Mouse (Mus musculus) kidney, embryonic 14.5 days (tissue): ENCODE results near the gene Pou2f3. TPM values are rescaled to one million over a fixed set of nuclear protein-coding genes. Genes with fewer than 3 reads are reported as not detected.

Experiments used
- ATAC-seq: fragments of 200-750 bp; cut with Nextera tagmentation; 2 replicates; pipeline ENCODE4 v1.8.0; 2017; ENCODE audit warnings: moderate number of reproducible peaks, mild to moderate bottlenecking, moderate TSS enrichment, moderate library complexity; ENCODE audit not compliant: low FRiP score, low TSS enrichment
- H3K27ac ChIP-seq: fragments of 300-500 bp; sonication (generic); 2 replicates; pipeline ENCODE4 v1.5.1; 2014; ENCODE audit warnings: low read depth, mild to moderate bottlenecking, low read length, moderate library complexity, mixed read lengths
- H3K27me3 ChIP-seq: fragments of 300-500 bp; sonication (generic); 2 replicates; pipeline ENCODE4 v1.6.1; 2014; ENCODE audit warnings: mild to moderate bottlenecking, low read length; ENCODE audit not compliant: control insufficient read depth, insufficient read depth
- H3K36me3 ChIP-seq: fragments of 300-500 bp; sonication (generic); 2 replicates; pipeline ENCODE4 v1.6.1; 2014; ENCODE audit warnings: low read length, mixed read lengths; ENCODE audit not compliant: control insufficient read depth, insufficient read depth
- H3K4me1 ChIP-seq: fragments of 300-500 bp; sonication (generic); 2 replicates; pipeline ENCODE4 v1.6.1; 2014; ENCODE audit warnings: low read length, mixed read lengths; ENCODE audit not compliant: control insufficient read depth, insufficient read depth
- H3K4me2 ChIP-seq: fragments of 300-500 bp; sonication (generic); replicated peaks from 2 replicates; pipeline ENCODE4 v1.6.1; 2014; ENCODE audit warnings: low read depth, mild to moderate bottlenecking, low read length
- H3K4me3 ChIP-seq: fragments of 300-500 bp; sonication (generic); 2 replicates; pipeline ENCODE4 v1.5.1; 2014; ENCODE audit warnings: mild to moderate bottlenecking, low read length
- H3K9ac ChIP-seq: fragments of 300-500 bp; sonication (generic); 2 replicates; pipeline ENCODE4 v1.6.1; 2014; ENCODE audit warnings: low read depth, mild to moderate bottlenecking, low read length, moderate library complexity
- H3K9me3 ChIP-seq: fragments of 300-500 bp; sonication (generic); 2 replicates; pipeline ENCODE4 v1.6.1; 2016; ENCODE audit warnings: low read length; ENCODE audit not compliant: control insufficient read depth
- WGBS: fragments of 180-500 bp; shearing (Covaris S2); extraction: QIAGEN DNeasy Blood & Tissue Kit; methylation state at CpG from one replicate; pipeline ENCODE4 v1.1.7; 2014; 5-methylcytosine and 5-hydroxymethylcytosine counted together
- polyA plus RNA-seq: library from polyadenylated mRNA; unstranded; fragments of >200 nt; fragmentation: Nextera tagmentation; extraction: Ambion mirVana; gene quantifications from 2 replicates; pipeline ENCODE4 v1.2.1, GENCODE M21; 2014

Gene Pou2f3
- polyA plus RNA-seq, 1 experiment from 2014 or later, result 0.11 TPM

DNA sequence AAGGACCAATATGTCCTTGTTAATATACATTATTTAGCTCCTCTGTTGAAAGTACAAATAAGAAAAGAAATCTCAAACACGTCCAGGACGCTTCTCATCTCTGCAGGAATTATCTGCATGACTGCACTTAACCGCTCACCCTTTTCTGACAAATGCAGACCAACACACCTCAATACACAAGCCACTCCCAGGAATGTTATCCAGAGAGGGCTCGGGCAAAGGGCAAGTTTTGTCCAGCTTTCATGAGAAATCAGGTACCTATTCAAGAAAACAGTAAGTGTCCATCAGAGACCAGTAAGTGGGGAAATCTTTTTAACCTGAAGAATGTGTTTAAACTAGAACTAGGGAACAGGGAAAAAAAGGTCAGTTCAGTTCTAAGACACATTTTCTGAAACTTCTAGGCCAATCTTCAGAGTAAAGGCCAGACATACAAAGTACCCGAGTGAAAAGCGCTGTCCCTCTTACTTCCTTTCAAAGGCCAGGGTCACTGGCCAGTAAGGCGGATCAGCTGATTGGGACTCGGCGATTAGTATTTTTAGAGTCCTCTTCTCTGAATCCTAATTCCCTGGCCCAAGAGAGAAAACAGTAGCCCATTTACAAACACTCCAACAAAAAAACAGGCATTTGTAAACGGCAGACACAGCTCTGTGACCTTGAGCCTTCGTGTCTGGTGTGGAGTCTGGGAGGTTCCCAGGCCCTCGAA is 94.6 kb downstream of the Pou2f3 start:
- peak overlapping the region; percentile 59 for H3K9ac ChIP-seq
- peaks cover 6% of the 10 kb centered on the region; the same call in 1 of the 2 replicates for H3K4me1 ChIP-seq
- H3K27me3 ChIP-seq, result no peaks in the 10 kb centered on the region
- H3K27ac ChIP-seq, result no peak overlapping the region
- H3K9me3 ChIP-seq, result no peaks in the 10 kb centered on the region
- WGBS, result 20% methylated on average over 12 of the region's 12 CpGs
- H3K36me3 ChIP-seq, result peaks cover 11% of the 10 kb centered on the region; the same call in 1 of the 2 replicates
- peak overlapping the region; percentile 66 for H3K4me3 ChIP-seq
- H3K4me2 ChIP-seq, result peak overlapping the region; percentile 58
- ATAC-seq, result no peak

DNA sequence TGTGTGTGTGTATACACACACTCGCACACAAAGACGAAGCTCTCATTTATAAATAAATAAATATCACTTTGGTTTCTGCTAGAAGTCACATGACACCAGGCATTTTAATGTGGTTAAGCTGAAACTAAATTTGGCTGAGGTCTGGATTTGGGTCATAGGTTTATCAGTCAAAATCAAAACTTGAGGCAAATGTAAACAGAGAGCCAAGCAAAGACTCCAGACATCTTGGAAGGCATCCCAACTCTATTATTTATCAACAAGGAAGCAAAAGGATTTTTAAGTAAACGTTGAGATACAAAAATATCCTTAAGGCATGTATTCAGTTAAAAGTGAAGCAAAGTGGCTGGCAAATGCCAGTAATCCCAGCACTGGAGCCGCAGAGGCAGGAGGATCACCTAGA is 95.3 kb downstream of the Pou2f3 start:
- no peaks in the 10 kb centered on the region for H3K9me3 ChIP-seq
- WGBS, result 77% methylated on average over 4 of the region's 4 CpGs
- peaks cover 6% of the 10 kb centered on the region; the same call in 1 of the 2 replicates for H3K4me1 ChIP-seq
- H3K27ac ChIP-seq, result no peak overlapping the region
- no peak overlapping the region for H3K4me2 ChIP-seq
- ATAC-seq, result no peak
- H3K27me3 ChIP-seq, result no peaks in the 10 kb centered on the region
- H3K9ac ChIP-seq, result no peak overlapping the region
- H3K4me3 ChIP-seq, result no peak overlapping the region
- peaks cover 14% of the 10 kb centered on the region; the same call in 1 of the 2 replicates for H3K36me3 ChIP-seq

DNA sequence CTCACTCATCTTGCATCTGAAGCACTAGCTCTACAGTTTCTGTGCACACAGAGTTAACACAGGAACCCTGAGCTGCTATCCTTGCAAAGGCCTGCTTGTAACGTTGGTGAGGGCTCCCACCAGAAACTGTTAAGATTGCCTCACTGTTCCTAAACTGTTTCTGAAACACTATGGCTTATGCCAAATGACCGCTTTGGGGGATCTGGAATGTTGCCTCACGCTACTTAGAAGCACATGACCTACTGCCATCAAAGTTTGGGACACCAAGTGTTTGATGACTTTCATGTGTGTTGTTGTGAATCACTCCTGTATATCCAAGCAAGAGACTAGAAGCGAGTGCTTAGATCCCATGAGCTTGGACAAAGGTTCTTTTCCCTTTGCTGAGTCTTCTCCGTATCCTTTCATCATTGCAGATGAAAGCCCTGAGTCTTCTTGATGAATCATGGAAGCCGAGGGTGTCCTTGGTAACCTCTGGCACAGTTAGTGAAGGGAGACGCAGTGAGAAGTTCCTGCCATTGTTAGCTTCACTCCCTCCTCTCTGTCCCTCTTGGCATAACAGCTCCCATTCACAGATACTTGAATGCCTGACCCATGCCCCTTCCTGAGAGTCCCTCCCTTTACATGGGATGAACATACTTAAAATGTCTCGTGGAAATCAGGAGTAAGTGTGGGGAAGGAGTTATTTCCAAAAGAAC is 99.7 kb downstream of the Pou2f3 start:
- H3K9ac ChIP-seq, result no peak overlapping the region
- H3K27me3 ChIP-seq, result no peaks in the 10 kb centered on the region
- H3K9me3 ChIP-seq, result no peaks in the 10 kb centered on the region
- no peak for ATAC-seq
- H3K27ac ChIP-seq, result no peak overlapping the region
- 87% methylated on average over 8 of the region's 8 CpGs for WGBS
- no peak overlapping the region for H3K4me2 ChIP-seq
- H3K36me3 ChIP-seq, result peaks cover 14% of the 10 kb centered on the region; the same call in 1 of the 2 replicates
- peaks cover 8% of the 10 kb centered on the region; the same call in 1 of the 2 replicates for H3K4me1 ChIP-seq
- no peak overlapping the region for H3K4me3 ChIP-seq

DNA sequence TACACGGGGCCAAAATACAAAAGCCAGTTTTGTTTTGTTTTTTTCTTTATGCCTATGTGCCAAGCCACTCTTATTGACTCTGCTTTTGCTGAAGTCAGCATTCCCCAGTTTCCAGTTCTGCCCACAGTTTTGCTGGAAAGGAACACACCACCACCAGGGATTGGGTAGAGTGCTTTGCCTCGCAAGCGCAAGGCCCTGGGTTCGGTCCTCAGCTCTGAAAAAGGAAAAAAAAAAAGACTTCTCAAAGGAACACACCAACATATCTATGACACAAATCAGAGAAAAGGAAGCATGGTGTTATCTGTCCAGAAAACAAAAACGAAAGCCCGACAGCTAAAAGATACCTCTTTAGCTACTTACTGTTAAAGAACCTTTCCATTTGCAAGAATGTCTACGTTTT is 101.0 kb downstream of the Pou2f3 start:
- H3K9ac ChIP-seq, result no peak overlapping the region
- no peak overlapping the region for H3K4me3 ChIP-seq
- H3K9me3 ChIP-seq, result no peaks in the 10 kb centered on the region
- no peak for ATAC-seq
- H3K4me2 ChIP-seq, result no peak overlapping the region
- no peak overlapping the region for H3K27ac ChIP-seq
- peaks cover 6% of the 10 kb centered on the region; the same call in 1 of the 2 replicates for H3K4me1 ChIP-seq
- H3K27me3 ChIP-seq, result no peaks in the 10 kb centered on the region
- H3K36me3 ChIP-seq, result peaks cover 14% of the 10 kb centered on the region; the same call in 1 of the 2 replicates
- WGBS, result 90% methylated on average over 7 of the region's 7 CpGs

DNA sequence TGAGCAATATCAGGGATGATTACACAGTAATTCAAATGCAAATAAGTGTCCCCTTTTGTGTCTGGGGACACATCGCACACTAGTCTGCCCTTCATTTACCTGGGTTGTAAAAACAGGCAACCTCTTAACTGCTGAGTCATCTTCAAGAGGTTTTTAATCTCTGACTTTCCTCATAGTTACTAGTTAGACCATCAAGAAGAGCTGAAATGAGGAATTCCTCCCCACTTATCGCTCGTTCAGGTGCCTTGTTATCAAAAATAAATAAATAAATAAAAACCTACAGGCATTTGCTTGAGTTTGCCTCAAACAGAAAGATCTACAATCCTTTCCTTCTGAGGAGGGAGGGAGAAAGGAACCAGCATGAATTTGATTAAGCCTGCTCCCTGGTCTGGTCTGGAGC is 101.4 kb downstream of the Pou2f3 start:
- Histone ChIP-seq H3K4me3 (no peak overlapping the region), H3K9ac (no peak overlapping the region), H3K36me3 (peaks cover 14% of the 10 kb centered on the region; the same call in 1 of the 2 replicates), H3K4me2 (no peak overlapping the region), H3K27ac (no peak overlapping the region), H3K27me3 (no peaks in the 10 kb centered on the region), H3K4me1 (peaks cover 10% of the 10 kb centered on the region), H3K9me3 (no peaks in the 10 kb centered on the region)
- 91% methylated on average over 3 of the region's 3 CpGs for WGBS
- no peak for ATAC-seq

DNA sequence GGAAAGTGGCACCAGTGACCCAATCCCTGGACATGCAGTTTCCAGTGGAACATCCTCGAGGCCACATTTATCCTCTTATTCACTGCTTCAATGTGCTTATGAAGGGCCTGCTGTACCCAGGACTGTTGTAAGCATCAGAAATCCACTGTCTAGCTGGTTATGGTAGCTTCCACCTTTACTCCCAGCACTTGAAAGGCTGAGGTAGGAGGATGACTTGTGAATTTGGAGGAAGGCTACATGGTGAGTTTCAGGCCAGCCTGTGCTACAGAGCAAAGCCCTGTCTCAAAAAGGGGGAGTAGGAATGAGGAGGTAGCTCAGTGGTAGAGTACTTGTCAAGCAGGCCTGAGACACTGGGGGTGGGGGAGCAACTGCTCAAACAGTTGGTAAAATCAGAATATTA is 102.1 kb downstream of the Pou2f3 start:
- Histone ChIP-seq H3K36me3 (peaks cover 14% of the 10 kb centered on the region; the same call in 1 of the 2 replicates), H3K9me3 (no peaks in the 10 kb centered on the region), H3K27ac (no peak overlapping the region), H3K9ac (no peak overlapping the region), H3K4me3 (no peak overlapping the region), H3K4me2 (no peak overlapping the region), H3K27me3 (no peaks in the 10 kb centered on the region), H3K4me1 (peaks cover 17% of the 10 kb centered on the region)
- 81% methylated on average over 1 of the region's 1 CpGs for WGBS
- ATAC-seq, result no peak

DNA sequence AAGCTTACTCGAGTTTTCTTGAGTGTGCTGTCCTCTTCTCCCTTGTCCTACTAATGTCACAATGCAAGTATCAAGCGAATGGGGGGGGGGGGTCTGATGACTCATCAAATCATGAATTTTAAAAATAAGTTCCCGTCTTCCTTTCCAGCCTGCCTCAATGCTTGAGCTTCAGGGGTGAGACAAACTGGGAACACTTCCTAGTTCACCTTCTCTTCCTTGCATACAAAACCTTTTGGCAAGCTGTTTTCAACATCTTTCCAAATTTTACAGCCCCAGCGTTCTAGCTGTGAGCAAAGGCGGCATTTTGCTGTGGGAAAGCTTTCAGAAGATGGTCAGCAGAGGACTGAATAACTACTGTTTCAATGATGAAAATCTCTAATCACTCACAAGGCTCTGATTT is 102.6 kb downstream of the Pou2f3 start:
- H3K9me3 ChIP-seq, result no peaks in the 10 kb centered on the region
- H3K9ac ChIP-seq, result no peak overlapping the region
- H3K36me3 ChIP-seq, result peaks cover 14% of the 10 kb centered on the region; the same call in 1 of the 2 replicates
- no peak overlapping the region for H3K4me3 ChIP-seq
- H3K27ac ChIP-seq, result no peak overlapping the region
- ATAC-seq, result no peak
- H3K4me2 ChIP-seq, result no peak overlapping the region
- WGBS, result 58% methylated on average over 5 of the region's 5 CpGs
- no peaks in the 10 kb centered on the region for H3K27me3 ChIP-seq
- peaks cover 20% of the 10 kb centered on the region for H3K4me1 ChIP-seq

DNA sequence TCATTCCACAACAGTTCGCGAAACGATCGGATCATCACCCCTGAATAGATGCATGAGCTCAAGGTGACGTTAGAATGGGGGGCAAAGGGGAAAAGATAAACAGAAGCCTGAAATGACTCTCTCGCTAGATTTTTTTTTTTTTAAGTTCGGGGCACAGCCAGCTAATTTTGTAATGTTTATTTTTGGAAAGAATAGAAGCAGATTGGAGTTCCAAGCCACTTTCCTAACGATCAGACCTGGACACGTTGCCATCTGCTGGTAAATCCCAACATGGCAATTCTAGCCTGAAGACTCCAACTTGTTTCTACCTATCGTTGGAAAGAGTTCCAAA is 103.0 kb downstream of the Pou2f3 start, which contains the start of gene Arhgef12:
Gene Arhgef12 (minus strand): TSS at position 53 of the 331 bp plus-strand sequence.
- peak within 1 kb of the TSS; percentile 96 for H3K9ac ChIP-seq
- ATAC-seq, result no peak
- H3K27ac ChIP-seq, result peak within 1 kb of the TSS; percentile 91
- H3K4me2 ChIP-seq, result peak within 1 kb of the TSS; percentile 73
- 27% methylated on average over 10 of the region's 10 CpGs for WGBS
- peaks cover 24% of the 10 kb centered on the region for H3K4me1 ChIP-seq
- H3K4me3 ChIP-seq, result peak within 1 kb of the TSS; percentile 94
- no peaks in the 10 kb centered on the region for H3K27me3 ChIP-seq
- H3K9me3 ChIP-seq, result no peaks in the 10 kb centered on the region
- peaks cover 14% of the 10 kb centered on the region; the same call in 1 of the 2 replicates for H3K36me3 ChIP-seq
